Mouse (Mus musculus) ZHBTc4 (cell line): ENCODE data around the gene Otol1.

ENCODE experiments used
- DNase-seq: peaks from one replicate; pipeline ENCODE4 v3.0.0-alpha.2; 2011; ENCODE audit warnings: low read depth, low spot score

Gene Otol1

DNA sequence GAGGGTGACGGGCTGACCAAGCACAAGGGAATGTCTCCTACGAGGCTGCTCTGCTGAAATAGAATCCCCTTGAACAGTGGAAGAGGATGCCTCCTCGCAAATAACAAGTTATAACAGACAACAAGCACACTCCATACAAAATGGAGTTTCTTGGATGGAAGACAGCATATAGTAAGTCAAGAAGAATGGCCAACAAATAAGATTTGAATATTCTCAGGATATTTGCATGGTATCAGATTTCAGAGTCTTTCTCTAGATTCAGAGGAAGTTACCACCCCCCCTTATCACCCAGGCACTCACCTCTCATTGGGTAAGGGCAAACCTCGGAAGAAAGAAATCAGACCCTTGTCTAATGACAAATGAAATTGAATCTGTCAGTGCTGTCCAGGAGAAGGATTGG is at the start of gene Otol1:
Gene Otol1 (plus strand): TSS at position 301 of the 400 bp plus-strand sequence.
- no peak for DNase-seq

DNA sequence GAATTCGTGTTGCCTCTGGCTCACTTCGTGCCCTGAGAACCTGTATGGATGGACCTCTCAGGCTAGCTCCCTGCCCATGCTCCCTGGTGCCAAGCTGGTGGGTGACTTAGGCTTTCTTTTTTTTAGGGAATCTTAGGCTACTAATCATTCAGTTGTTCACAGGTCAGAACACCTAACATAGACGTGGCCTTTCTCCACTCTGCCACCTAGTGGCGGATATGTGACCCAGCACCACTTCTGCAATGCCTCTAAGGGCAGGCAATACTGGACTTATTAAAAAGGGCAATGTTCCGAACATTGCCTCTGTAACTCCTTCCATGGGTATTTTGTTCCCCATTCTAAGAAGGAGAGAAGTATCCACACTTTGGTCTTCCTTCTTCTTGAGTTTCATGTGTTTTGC is 45.2 kb upstream of the Otol1 start:
- DNase-seq, result peak; percentile 69

DNA sequence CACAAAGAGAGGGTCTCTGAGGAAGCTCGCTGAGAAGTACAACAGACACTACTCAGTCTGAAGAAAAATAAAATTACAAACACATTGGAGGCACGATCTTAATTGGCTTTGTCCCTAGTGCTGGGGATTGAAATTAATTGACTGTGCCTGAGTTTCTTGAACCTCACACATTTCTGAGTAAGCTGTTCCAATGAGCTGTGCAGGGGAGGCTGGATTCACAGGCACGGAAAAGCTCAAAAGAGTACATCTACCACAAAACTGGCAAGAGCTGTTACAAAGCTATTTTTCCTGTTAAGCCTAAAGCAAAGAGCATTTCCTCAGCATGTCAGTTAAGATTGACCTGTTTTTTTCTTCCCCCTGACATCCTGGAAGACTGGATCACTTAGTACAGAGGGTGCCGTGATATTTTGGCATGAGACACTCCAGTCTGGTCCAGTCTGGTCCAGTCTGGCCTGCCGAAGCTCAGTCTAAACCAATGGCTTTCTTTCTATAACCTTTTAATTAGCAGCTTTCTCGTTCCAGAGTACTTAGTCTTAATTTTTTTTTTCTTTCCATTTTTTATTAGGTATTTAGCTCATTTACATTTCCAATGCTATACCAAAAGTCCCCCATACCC is 35.8 kb upstream of the Otol1 start:
- no peak for DNase-seq

DNA sequence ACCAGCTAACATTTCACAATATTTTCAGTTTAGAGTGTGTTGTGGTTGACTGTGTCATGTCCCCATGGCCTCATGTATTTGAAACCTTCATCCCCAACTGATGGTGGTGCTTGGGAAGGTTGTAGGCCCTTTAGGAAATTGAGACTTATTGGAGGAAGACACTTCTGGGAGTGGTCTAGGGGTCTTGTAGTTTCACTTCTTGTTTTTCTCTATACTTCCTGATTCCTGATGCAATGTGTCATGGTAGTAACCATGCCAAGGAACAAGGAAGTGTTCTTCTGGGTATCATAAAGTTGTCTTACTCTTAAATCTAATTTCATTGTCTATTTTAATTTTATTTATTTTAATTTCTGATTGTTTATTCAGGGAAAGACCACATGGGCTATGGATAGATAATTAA is 29.3 kb upstream of the Otol1 start:
- no peak for DNase-seq

DNA sequence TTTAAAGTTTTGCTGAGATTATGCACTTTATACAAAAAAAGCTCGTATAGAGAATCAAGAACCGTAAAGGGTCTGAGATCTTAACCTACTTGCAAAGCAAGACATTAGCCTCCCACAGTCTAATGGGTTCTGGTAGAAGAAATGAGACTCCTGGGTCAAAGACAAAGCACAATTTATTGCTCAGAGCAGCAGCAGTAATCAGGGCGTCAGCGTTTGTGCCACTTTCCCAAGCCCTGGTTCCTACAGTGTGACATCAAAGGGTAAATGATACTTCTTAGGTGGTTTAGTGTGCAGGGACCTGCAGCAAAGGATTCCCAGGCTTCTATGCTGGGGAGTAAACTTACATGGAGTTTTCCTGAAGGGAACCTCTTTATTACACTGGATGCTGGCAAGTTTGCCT is 13.6 kb upstream of the Otol1 start:
- no peak for DNase-seq

DNA sequence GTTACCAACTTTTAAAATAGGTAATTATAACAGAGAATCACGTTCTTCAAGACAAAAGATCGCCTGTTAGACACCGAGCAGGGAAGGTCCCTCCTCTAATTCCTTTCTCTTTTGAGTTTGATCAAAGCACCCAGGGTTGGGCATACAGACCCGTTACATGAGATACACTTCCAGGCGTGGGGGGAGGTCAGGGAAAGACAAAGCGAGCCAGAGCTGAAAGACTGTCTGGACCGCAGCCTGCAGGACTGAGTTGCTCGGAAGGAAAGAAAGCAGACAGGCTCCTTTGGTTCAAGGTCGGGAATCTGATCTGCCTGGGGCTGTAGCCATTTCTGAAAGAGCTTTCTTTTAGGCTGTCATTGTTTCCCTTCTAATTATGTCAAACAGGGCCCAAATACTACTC is 5.9 kb upstream of the Otol1 start:
- peak; percentile 73 for DNase-seq

DNA sequence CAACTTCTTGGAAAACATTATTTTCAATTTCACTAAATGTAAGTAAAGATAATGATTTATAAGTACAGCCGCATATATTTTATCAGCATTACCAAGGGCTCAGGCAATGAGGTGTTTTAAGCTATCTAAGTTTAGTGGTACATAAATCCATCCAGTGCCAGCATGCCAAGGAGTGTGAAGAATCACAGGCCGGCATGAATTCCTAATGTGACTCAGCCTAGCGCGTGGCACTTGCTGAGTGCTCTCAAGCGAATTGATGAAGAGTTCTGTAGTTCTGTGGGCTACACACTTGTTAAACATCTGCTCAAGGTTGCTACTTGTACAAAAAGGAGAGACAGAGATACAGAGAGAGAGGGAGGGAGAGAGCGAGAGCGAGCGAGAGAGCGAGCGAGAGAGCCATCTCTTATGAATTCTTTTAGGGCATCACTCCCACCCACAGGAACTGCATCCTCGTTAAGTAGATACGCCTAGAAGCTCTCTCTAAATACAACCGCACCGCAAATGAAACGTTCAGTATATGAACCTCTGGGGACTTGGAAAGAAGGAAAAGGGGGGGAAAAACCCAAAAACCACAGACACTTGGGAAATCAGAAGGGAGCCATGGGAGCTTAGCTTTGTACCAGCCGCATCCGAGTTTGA is 4.2 kb upstream of the Otol1 start:
- DNase-seq, result no peak

DNA sequence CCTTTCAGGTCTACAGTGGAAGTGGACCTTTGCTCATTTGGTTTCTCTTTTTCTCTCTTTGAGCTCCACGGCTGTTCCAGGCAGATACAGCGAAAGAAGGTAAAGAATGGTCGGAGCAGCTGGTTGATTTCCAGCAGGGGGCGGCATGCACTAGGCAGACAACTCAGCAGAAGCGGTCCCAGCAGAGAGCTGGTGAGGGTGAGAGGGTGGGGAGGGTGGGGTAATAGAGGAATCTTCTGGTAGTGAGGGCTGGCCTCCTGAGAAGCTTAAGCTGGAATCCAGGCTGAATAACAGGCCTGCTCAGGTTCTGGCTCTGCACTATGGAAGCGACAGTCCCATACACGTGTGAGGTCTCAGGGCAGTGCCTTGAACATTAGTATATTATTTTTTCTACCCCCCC is 3.5 kb upstream of the Otol1 start:
- peak; percentile 75 for DNase-seq

DNA sequence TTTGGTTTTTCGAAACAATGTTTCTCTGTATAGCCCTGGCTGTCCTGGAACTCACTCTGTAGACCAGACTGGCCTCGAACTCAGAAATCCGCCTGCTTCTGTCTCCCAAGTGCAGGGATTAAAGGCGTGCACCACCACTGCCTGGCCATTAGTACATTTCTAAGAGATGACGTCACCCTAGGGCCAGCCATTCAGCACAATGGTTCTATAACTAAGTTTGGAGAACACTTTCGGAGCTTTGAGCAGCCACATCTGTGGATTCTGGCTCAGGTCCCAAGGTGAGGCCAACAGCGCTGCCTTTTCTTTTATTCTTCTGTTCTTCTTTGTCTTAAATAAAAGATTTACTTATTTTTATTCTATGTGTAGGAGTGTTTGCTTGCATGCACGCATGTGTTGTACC is 3.0 kb upstream of the Otol1 start:
- DNase-seq, result no peak

DNA sequence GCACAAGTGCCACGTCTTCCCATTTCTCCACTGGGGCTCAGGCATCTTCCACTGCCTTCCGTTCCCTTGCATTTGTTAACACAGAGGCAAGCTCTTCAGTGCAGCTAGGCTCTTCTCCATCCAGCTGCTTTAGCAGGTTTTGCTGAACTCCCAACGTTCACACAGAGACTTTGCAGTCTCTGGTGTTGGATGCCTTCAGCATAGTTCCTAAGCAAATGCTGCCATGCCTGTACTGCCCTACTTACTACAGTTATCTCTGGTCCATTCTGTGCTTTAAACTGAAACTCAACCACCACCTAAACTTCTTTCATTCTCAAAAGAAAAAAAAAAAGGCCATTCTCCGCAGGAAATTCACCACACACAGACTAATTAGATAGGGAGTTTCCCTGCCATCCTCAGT is 5.2 kb downstream of the Otol1 start:
- DNase-seq, result no peak

DNA sequence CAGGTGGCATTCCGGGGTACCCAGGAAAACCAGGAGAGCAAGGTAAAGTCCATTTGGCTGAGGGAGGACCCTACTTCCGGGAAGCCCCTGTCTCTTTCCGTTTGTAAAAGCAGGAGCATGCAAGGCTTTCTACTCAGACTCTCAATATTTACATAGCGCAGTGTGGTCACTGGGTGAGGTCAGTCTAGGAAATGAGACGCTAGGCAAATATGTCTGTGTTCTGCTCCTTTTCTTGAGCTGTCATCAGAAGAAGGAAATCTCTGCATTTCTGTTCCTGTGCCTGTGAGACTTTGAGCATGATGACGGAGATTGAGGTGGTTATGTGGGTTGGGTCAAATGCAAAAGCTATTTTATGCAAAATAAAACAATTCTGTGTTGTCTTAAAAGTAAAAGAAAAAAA is 19.2 kb downstream of the Otol1 start:
- no peak for DNase-seq

DNA sequence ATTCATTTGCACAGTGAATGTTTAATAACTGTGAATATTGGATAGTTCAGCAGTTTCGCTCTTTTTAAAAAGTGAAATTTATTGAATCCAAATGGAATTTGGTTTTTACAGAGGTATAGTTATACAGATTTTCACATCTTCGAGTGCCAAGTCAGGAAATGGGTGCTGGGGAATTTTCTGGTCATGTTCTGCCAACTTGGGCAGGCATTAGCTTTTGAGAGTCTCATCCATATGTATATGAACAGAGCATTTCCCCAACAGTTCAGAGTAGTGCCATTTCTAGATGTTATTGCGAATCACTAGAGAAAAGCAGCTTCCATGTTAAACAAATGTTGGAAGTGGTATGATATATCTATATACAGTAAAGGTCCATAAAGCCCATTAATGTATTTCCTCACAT is 21.8 kb downstream of the Otol1 start:
- no peak for DNase-seq

DNA sequence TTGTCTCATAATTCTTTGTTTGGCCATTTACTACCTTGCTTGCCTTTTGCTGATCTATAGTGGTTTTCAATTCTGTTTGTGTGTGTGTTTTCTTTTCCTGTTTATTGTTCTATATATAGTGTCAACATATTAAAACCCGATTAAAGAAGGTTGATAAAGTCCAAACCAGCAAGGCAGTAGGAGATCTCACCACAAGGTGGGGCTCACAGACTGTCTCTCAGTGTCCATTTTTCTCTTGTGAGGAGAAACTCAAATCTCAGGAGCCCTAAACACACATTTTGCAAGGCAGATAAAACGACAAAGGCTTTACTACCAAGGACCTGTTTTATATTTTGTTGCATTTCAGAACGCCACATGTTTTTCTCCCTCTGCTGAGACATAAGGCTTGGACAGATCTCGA is 28.2 kb downstream of the Otol1 start:
- DNase-seq, result peak; percentile 7
